ENCODE assay signal across 22 mouse cellular contexts in the genomic region with DNA sequence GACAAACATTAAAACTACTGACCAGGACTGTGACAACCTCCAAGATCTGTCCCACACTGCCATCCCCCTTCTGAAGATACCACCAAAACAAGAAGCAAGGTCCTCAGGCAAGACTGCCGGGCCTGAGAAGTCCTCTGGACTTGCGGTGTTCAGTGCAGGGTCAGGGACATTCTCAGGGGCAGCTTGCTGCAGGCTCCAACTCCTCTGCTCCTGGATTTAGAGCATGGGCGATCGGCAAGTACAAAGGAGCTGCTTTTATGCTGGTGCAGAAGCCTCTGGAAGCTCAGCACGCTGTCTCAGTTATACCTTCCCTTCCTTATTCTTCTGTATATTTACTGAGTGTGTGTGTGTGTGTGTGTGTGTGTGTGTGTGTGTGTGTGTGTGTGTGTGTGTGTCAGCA.
DNase-seq lines count a peak whose midpoint lies in the region; ATAC-seq and TF ChIP-seq lines count a peak whose summit lies in the region.
"Had no signal": no experiment of that assay in that cellular context is flagged by ENCODE, and none has a peak within 500 bp of the region (broad histone marks: within the 10 kb centered on the region; RNA-seq: fewer than 3 reads in every experiment).

No protein-coding gene starts in this region.

- no peak overlapping the region for H3K4me2 ChIP-seq in heart, embryonic 12.5 days
- no peak overlapping the region for H3K4me2 ChIP-seq in midbrain, embryonic 11.5 days
- no peak overlapping the region for H3K4me2 ChIP-seq in midbrain, embryonic 15.5 days
- H3K4me2 ChIP-seq: embryonic facial prominence, embryonic 13.5 days; forebrain, embryonic 13.5 days had no signal

- no peak overlapping the region for H3K4me3 ChIP-seq in heart, embryonic 12.5 days
- H3K4me3 ChIP-seq in layer of hippocampus, adult 2 months = no peak overlapping the region
- no peak overlapping the region for H3K4me3 ChIP-seq in midbrain, embryonic 11.5 days (ENCODE audit: low read depth, low read length)
- H3K4me3 ChIP-seq in midbrain, embryonic 15.5 days = no peak overlapping the region
- no peak overlapping the region for H3K4me3 ChIP-seq in limb, embryonic 10.5 days
- H3K4me3 ChIP-seq: embryonic facial prominence, embryonic 13.5 days; forebrain, embryonic 13.5 days; gastrocnemius, adult 2 months had no signal

- no peak for ATAC-seq in heart, embryonic 12.5 days (ENCODE audit: insufficient number of reproducible peaks, low FRiP score)
- ATAC-seq in midbrain, embryonic 11.5 days (ENCODE audit: low FRiP score) = no peak; the same call in 1 of the 2 replicates
- peak; percentile 30; the same call in 1 of the 2 replicates for ATAC-seq in midbrain, embryonic 15.5 days (replicated peaks)
- ATAC-seq in erythroblast, adult 5-6 weeks (replicated peaks; ENCODE audit: low FRiP score, poor library complexity, severe bottlenecking) = no peak
- ATAC-seq: CD4-positive, CD25-positive, alpha-beta regulatory T cell, adult 4 months; forebrain, embryonic 13.5 days; forebrain, postnatal 0 days had no signal

- TF ChIP-seq CTCF in layer of hippocampus, adult 2 months (conservative IDR thresholded peaks at IDR 0.05) = no peak

- no peaks in the 10 kb centered on the region for H3K36me3 ChIP-seq in heart, embryonic 12.5 days
- H3K36me3 ChIP-seq in midbrain, embryonic 11.5 days (ENCODE audit: control insufficient read depth, insufficient read depth, low read length) = no peaks in the 10 kb centered on the region
- no peaks in the 10 kb centered on the region for H3K36me3 ChIP-seq in midbrain, embryonic 15.5 days (replicated peaks)
- no peaks in the 10 kb centered on the region for H3K36me3 ChIP-seq in limb, embryonic 10.5 days
- H3K36me3 ChIP-seq: embryonic facial prominence, embryonic 13.5 days; G1E had no signal

- no peak overlapping the region for H3K27ac ChIP-seq in heart, embryonic 12.5 days (ENCODE audit: poor library complexity, severe bottlenecking)
- H3K27ac ChIP-seq in layer of hippocampus, adult 2 months = peak overlapping the region; percentile 92
- H3K27ac ChIP-seq in midbrain, embryonic 11.5 days (ENCODE audit: low read depth, low read length) = peak overlapping the region; percentile 65
- H3K27ac ChIP-seq in midbrain, embryonic 15.5 days = 0 out of 2 replicates have a peak overlapping the region, but pooled peaks have one; percentile 32
- no peak overlapping the region for H3K27ac ChIP-seq in limb, embryonic 10.5 days
- H3K27ac ChIP-seq: embryonic facial prominence, embryonic 13.5 days; forebrain, embryonic 13.5 days; gastrocnemius, adult 2 months had no signal

- H3K4me1 ChIP-seq in heart, embryonic 12.5 days (replicated peaks) = peaks cover 11% of the 10 kb centered on the region; the same call in 1 of the 2 replicates
- H3K4me1 ChIP-seq in midbrain, embryonic 11.5 days (ENCODE audit: control insufficient read depth, insufficient read depth, low read length) = peaks cover 3% of the 10 kb centered on the region; the same call in 1 of the 2 replicates
- H3K4me1 ChIP-seq in midbrain, embryonic 15.5 days = peaks cover 10% of the 10 kb centered on the region
- H3K4me1 ChIP-seq in limb, embryonic 10.5 days = peaks cover 7% of the 10 kb centered on the region
- H3K4me1 ChIP-seq: embryonic facial prominence, embryonic 13.5 days had no signal

- DNase-seq in heart, adult 11 months = peak; percentile 72
- no peak for DNase-seq in layer of hippocampus, adult 2 months (ENCODE audit: low spot score in 2 of 2)
- DNase-seq in layer of hippocampus, postnatal 25 days (ENCODE audit: extremely low spot score in 1 of 2, low spot score in 1 of 2) = no peak
- peak; percentile 78 for DNase-seq in midbrain, embryonic 11.5 days (ENCODE audit: low spot score, missing footprints)
- no peak for DNase-seq in limb, embryonic 10.5 days (ENCODE audit: low spot score)
- DNase-seq: adrenal gland, adult 8-10 months; B cell, adult 2 months; cerebellum, adult 18-20 months; cerebellum, adult 9-11 months; cerebellum, postnatal 36 days; forebrain, postnatal 0 days; gastrocnemius, adult 2 months; gastrocnemius, postnatal 25 days; heart, postnatal 10 days; heart, postnatal 4 days had no signal

- no peak overlapping the region for H3K9ac ChIP-seq in heart, embryonic 12.5 days
- H3K9ac ChIP-seq in midbrain, embryonic 11.5 days (ENCODE audit: low read length) = no peak overlapping the region
- H3K9ac ChIP-seq in midbrain, embryonic 15.5 days = no peak overlapping the region
- H3K9ac ChIP-seq: embryonic facial prominence, embryonic 13.5 days; forebrain, embryonic 13.5 days; forebrain, postnatal 0 days had no signal

- H3K9me3 ChIP-seq in heart, embryonic 12.5 days (replicated peaks) = peaks cover 3% of the 10 kb centered on the region; the same call in 1 of the 2 replicates
- H3K9me3 ChIP-seq in midbrain, embryonic 11.5 days (ENCODE audit: control insufficient read depth, low read length) = no peaks in the 10 kb centered on the region
- no peaks in the 10 kb centered on the region for H3K9me3 ChIP-seq in midbrain, embryonic 15.5 days
- H3K9me3 ChIP-seq in limb, embryonic 10.5 days (replicated peaks) = no peaks in the 10 kb centered on the region
- H3K9me3 ChIP-seq: embryonic facial prominence, embryonic 13.5 days; forebrain, embryonic 13.5 days; G1E had no signal

- H3K27me3 ChIP-seq in heart, embryonic 12.5 days (replicated peaks) = no peaks in the 10 kb centered on the region
- no peaks in the 10 kb centered on the region for H3K27me3 ChIP-seq in midbrain, embryonic 11.5 days (ENCODE audit: control insufficient read depth, insufficient read depth, low read length)
- no peaks in the 10 kb centered on the region for H3K27me3 ChIP-seq in midbrain, embryonic 15.5 days (replicated peaks)
- no peaks in the 10 kb centered on the region for H3K27me3 ChIP-seq in limb, embryonic 10.5 days (ENCODE audit: low read depth, poor library complexity, severe bottlenecking)
- H3K27me3 ChIP-seq: embryonic facial prominence, embryonic 13.5 days; forebrain, embryonic 13.5 days had no signal

- WGBS in heart, embryonic 12.5 days = 71% methylated on average over 5 of the region's 5 CpGs
- 69% methylated on average over 5 of the region's 5 CpGs for WGBS in midbrain, embryonic 11.5 days
- WGBS in midbrain, embryonic 15.5 days = 40% methylated on average over 5 of the region's 5 CpGs
- WGBS in limb, embryonic 10.5 days = 90% methylated on average over 5 of the region's 5 CpGs

Comparison
In these comparisons a context has a peak if more than half of its experiments do, and no peak if none do; other contexts are left out.
1. DNase-seq: peak in heart, adult 11 months (single experiment) and midbrain, embryonic 11.5 days (single experiment); none in layer of hippocampus, adult 2 months (0 of 2), layer of hippocampus, postnatal 25 days (0 of 2) and limb, embryonic 10.5 days (single experiment).
2. H3K27ac ChIP-seq: peak in layer of hippocampus, adult 2 months (single experiment), midbrain, embryonic 11.5 days (single experiment) and midbrain, embryonic 15.5 days (single experiment); none in heart, embryonic 12.5 days (single experiment) and limb, embryonic 10.5 days (single experiment).